Mouse (Mus musculus): ENCODE measurements around the gene 1810055G02Rik. TPM values are rescaled to one million over a fixed set of nuclear protein-coding genes. Genes with fewer than 3 reads are reported as not detected.

Gene 1810055G02Rik
- polyA plus RNA-seq, 1 experiment from 2014 or later: 61.4 TPM

DNA sequence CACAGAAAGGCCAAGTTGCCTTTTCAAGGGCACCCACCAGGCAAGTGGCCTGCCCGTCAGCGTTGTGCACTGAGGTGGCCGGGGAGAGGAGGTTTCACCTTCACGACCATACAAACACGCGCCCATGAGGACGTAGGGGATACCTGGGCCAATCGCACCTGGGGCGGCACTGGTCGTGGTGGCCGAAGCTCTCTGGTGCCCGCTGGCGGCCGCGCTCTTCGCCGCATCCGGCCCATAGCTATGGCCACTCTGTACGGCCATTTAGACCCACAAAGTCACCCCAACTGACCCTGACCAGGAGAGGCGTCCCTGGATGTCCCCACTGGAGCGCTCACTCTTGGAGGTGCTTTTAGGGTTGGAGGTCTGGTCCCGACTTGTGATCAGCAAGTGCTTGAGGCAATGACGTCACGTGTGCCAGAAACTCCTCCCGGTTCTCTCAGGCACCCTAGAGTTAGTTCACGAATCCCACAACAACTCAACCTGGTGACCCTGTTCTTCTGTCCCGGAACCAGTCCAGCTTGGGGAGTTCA is 11.3 kb downstream of the 1810055G02Rik start:
- H3K27me3 ChIP-seq (replicated peaks; ENCODE audit: control insufficient read depth, insufficient read depth, low read length): no peaks in the 10 kb centered on the region
- H3K4me2 ChIP-seq (ENCODE audit: low read depth, low read length): peak overlapping the region; percentile 95
- H3K4me3 ChIP-seq (ENCODE audit: low read depth, low read length): peak overlapping the region; percentile 46
- 0 out of 2 replicates have a peak, but pooled peaks cover 3% of the 10 kb centered on the region for H3K9me3 ChIP-seq (ENCODE audit: control insufficient read depth, low read length)
- no peak overlapping the region; the same call in 1 of the 2 replicates for H3K27ac ChIP-seq (replicated peaks; ENCODE audit: low read depth, low read length)
- peak overlapping the region; percentile 62 for H3K9ac ChIP-seq (ENCODE audit: low read depth, low read length)
- ATAC-seq (ENCODE audit: low read depth) (peak; percentile 73), DNase-seq (ENCODE audit: low spot score) (no peak)
- WGBS: under 1% methylated on average over 19 of the region's 27 CpGs
- no peaks in the 10 kb centered on the region for H3K4me1 ChIP-seq (ENCODE audit: control insufficient read depth, insufficient read depth, low read length)
- peaks cover 33% of the 10 kb centered on the region for H3K36me3 ChIP-seq (ENCODE audit: control insufficient read depth, insufficient read depth, low read length)

DNA sequence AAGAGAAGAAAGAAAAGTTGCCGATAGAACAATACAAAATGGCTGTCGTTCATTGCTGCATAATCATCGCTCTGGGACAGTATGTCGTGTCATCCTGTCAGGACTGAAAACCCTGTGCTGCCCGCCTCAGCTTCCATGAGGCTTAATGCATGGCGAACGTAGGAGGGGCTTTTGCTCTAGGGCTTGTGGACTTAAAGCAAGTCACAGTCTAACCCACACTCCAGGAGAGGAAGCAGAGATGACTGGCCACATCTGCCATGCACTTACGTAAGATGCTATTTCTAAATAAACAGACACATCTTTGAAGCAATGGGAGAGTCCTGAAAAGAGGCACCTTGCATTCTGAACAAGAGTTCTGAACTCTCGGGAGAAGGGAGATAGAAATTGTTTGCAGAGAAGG is 15.1 kb downstream of the 1810055G02Rik start:
- WGBS: 90% methylated on average over 9 of the region's 9 CpGs
- DNase-seq (ENCODE audit: low spot score): no peak
- ATAC-seq (ENCODE audit: low read depth): no peak

DNA sequence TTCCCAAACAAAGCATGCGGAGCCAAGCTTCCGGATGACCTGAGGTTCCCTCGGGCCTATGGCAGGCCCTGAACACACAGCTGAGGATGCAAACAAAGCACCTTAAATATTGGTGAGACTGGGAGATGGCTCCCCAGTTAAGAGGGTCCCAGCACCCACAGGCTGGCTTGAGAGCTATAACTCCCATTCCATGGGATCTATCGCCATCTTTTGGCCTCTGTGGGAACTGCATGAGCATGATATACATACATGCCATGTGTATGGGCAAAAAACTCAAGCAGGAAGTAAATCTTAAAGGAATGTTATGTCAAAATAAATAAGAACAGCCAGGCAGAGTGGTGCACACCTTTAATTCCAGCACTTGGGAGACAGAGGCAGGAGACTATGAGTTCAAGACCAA is 15.8 kb downstream of the 1810055G02Rik start:
- Histone ChIP-seq H3K27me3 (replicated peaks; ENCODE audit: control insufficient read depth, insufficient read depth, low read length) (no peaks in the 10 kb centered on the region), H3K4me1 (ENCODE audit: control insufficient read depth, insufficient read depth, low read length) (no peaks in the 10 kb centered on the region), H3K4me2 (ENCODE audit: low read depth, low read length) (no peak overlapping the region), H3K9me3 (ENCODE audit: control insufficient read depth, low read length) (0 out of 2 replicates have a peak, but pooled peaks cover 3% of the 10 kb centered on the region), H3K4me3 (ENCODE audit: low read depth, low read length) (no peak overlapping the region), H3K27ac (replicated peaks; ENCODE audit: low read depth, low read length) (no peak overlapping the region), H3K36me3 (ENCODE audit: control insufficient read depth, insufficient read depth, low read length) (no peaks in the 10 kb centered on the region), H3K9ac (ENCODE audit: low read depth, low read length) (no peak overlapping the region)
- ATAC-seq (ENCODE audit: low read depth) (no peak), DNase-seq (ENCODE audit: low spot score) (no peak)
- 82% methylated on average over 4 of the region's 4 CpGs for WGBS

More for the DNA sequence above, 15.1 kb downstream of the 1810055G02Rik start:
- Histone ChIP-seq H3K36me3 (ENCODE audit: control insufficient read depth, insufficient read depth, low read length) (no peaks in the 10 kb centered on the region), H3K27ac (replicated peaks; ENCODE audit: low read depth, low read length) (no peak overlapping the region), H3K4me1 (ENCODE audit: control insufficient read depth, insufficient read depth, low read length) (no peaks in the 10 kb centered on the region), H3K4me3 (ENCODE audit: low read depth, low read length) (no peak overlapping the region), H3K27me3 (replicated peaks; ENCODE audit: control insufficient read depth, insufficient read depth, low read length) (no peaks in the 10 kb centered on the region), H3K4me2 (ENCODE audit: low read depth, low read length) (no peak overlapping the region), H3K9ac (ENCODE audit: low read depth, low read length) (no peak overlapping the region), H3K9me3 (ENCODE audit: control insufficient read depth, low read length) (0 out of 2 replicates have a peak, but pooled peaks cover 3% of the 10 kb centered on the region)

DNA sequence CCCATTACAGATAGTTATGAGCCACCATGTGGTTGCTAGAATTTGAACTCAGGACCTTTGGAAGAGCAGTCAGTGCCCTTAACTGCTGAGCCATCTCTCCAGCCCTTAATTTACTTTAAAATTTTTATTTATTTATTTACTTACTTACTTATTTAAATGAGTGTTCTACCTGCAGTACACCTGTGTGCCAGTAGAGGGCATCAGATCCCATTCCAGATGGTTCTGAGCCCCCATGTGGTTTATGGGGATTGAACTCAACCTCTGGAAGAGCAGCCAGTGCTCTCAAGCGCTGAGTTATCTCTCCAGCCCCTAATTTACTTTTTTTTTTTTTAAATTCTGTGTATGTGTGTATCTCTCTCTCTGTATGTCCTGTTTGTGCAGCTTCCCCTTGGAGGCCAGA is 16.7 kb downstream of the 1810055G02Rik start:
- H3K36me3 ChIP-seq (ENCODE audit: control insufficient read depth, insufficient read depth, low read length): no peaks in the 10 kb centered on the region
- 39% methylated on average over 1 of the region's 1 CpGs for WGBS
- H3K27me3 ChIP-seq (replicated peaks; ENCODE audit: control insufficient read depth, insufficient read depth, low read length): no peaks in the 10 kb centered on the region
- H3K4me1 ChIP-seq (ENCODE audit: control insufficient read depth, insufficient read depth, low read length): no peaks in the 10 kb centered on the region
- no peak for ATAC-seq (ENCODE audit: low read depth)
- H3K4me3 ChIP-seq (ENCODE audit: low read depth, low read length): no peak overlapping the region
- no peak for DNase-seq (ENCODE audit: low spot score)
- 0 out of 2 replicates have a peak, but pooled peaks cover 3% of the 10 kb centered on the region for H3K9me3 ChIP-seq (ENCODE audit: control insufficient read depth, low read length)
- H3K4me2 ChIP-seq (ENCODE audit: low read depth, low read length): no peak overlapping the region
- H3K27ac ChIP-seq (replicated peaks; ENCODE audit: low read depth, low read length): no peak overlapping the region
- H3K9ac ChIP-seq (ENCODE audit: low read depth, low read length): no peak overlapping the region

DNA sequence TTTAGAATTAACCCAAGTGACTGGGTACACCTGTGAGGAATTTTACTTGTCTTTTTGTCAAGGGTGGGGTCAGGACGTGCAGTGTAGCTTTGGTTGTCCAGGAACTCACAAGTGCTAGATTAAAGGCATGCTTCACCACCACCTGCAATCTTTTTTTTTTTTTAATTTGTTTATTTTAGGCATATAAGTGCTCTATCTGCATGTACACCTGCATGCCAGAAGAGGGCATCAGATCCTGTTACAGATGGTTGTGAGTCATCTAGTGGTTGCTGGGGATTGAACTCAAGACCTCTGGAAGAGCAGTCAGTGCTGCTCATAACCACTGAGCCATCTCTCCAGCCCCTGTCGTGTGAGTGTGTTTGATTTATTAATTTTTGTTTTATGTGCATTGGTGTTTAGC is 20.8 kb downstream of the 1810055G02Rik start:
- Histone ChIP-seq H3K9ac (ENCODE audit: low read depth, low read length) (no peak overlapping the region), H3K4me2 (ENCODE audit: low read depth, low read length) (no peak overlapping the region), H3K4me1 (ENCODE audit: control insufficient read depth, insufficient read depth, low read length) (no peaks in the 10 kb centered on the region), H3K4me3 (ENCODE audit: low read depth, low read length) (no peak overlapping the region), H3K27me3 (replicated peaks; ENCODE audit: control insufficient read depth, insufficient read depth, low read length) (no peaks in the 10 kb centered on the region), H3K27ac (replicated peaks; ENCODE audit: low read depth, low read length) (no peak overlapping the region), H3K9me3 (ENCODE audit: control insufficient read depth, low read length) (0 out of 2 replicates have a peak, but pooled peaks cover under 1% of the 10 kb centered on the region), H3K36me3 (ENCODE audit: control insufficient read depth, insufficient read depth, low read length) (no peaks in the 10 kb centered on the region)
- DNase-seq (ENCODE audit: low spot score) (no peak), ATAC-seq (ENCODE audit: low read depth) (no peak)
- WGBS: 64% methylated on average over 2 of the region's 2 CpGs

DNA sequence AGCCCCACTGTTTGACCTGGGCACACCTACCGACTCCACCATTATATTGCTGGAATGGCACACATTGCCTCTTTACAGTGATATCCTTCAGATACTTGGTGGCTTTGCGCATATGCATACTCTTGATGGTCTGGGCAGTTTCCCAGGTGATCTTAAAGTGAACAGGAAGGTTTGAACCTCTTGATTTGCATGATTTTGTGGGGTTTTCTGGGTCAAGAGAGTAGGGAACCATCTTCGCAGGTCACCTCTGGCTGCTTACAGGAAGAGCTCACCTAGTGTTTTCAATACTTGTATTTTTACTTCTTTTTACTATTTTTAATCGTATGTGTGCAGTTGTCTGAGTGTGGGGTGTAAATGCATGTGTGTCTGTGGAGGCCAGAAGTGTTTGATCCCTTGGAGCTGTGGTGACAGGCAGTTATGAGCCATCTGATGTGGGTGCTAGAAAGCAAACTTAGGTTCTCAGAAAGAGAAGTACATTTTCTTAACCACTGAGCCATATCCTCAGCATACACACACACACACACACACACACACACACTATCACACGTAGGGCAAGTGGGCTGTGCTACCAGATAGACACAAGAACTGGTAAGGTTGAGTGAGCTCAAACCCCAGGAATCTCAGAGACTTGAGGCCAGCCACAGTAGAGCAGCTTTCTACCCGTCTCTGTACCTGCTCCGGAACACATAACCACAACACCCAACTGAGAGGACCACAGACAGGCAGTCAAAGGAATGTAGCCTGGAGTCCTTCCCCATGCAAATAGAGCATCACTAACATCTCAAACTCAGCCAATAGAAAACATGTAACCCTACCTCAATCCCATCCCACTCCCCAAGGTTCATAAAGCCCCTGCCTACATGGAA is 22.9 kb downstream of the 1810055G02Rik start:
- Histone ChIP-seq H3K27ac (replicated peaks; ENCODE audit: low read depth, low read length) (no peak overlapping the region), H3K4me3 (ENCODE audit: low read depth, low read length) (no peak overlapping the region), H3K27me3 (replicated peaks; ENCODE audit: control insufficient read depth, insufficient read depth, low read length) (no peaks in the 10 kb centered on the region), H3K4me2 (ENCODE audit: low read depth, low read length) (no peak overlapping the region), H3K4me1 (ENCODE audit: control insufficient read depth, insufficient read depth, low read length) (no peaks in the 10 kb centered on the region), H3K9me3 (ENCODE audit: control insufficient read depth, low read length) (no peaks in the 10 kb centered on the region), H3K9ac (ENCODE audit: low read depth, low read length) (no peak overlapping the region), H3K36me3 (ENCODE audit: control insufficient read depth, insufficient read depth, low read length) (no peaks in the 10 kb centered on the region)
- no peak for ATAC-seq (ENCODE audit: low read depth)
- DNase-seq (ENCODE audit: low spot score): no peak
- WGBS: 78% methylated on average over 7 of the region's 7 CpGs

DNA sequence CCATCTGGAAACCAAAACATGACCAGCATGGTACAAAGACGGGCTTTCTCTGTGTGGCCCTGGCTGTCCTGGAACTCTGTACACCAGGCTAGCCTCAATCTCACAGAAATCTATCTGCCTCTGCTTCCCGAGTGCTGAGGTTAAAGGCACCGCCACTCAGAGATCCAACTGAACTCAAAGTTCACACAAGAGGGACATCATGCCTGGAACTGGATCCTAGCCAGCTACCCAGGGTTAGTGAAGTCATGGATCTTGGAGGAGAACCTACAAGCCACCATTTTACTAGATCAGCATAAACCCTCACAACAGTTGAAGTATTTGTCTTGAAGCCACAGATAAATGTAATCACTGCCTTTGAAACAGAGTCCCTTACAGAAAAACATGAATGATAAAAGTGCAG is 27.9 kb downstream of the 1810055G02Rik start:
- H3K9ac ChIP-seq (ENCODE audit: low read depth, low read length): no peak overlapping the region
- H3K27me3 ChIP-seq (replicated peaks; ENCODE audit: control insufficient read depth, insufficient read depth, low read length): no peaks in the 10 kb centered on the region
- WGBS: 97% methylated on average over 3 of the region's 3 CpGs
- H3K36me3 ChIP-seq (ENCODE audit: control insufficient read depth, insufficient read depth, low read length): no peaks in the 10 kb centered on the region
- no peak overlapping the region for H3K4me3 ChIP-seq (ENCODE audit: low read depth, low read length)
- no peak overlapping the region for H3K4me2 ChIP-seq (ENCODE audit: low read depth, low read length)
- H3K27ac ChIP-seq (replicated peaks; ENCODE audit: low read depth, low read length): no peak overlapping the region
- ATAC-seq (ENCODE audit: low read depth): no peak
- H3K9me3 ChIP-seq (ENCODE audit: control insufficient read depth, low read length): no peaks in the 10 kb centered on the region
- H3K4me1 ChIP-seq (ENCODE audit: control insufficient read depth, insufficient read depth, low read length): no peaks in the 10 kb centered on the region
- DNase-seq (ENCODE audit: low spot score): no peak

DNA sequence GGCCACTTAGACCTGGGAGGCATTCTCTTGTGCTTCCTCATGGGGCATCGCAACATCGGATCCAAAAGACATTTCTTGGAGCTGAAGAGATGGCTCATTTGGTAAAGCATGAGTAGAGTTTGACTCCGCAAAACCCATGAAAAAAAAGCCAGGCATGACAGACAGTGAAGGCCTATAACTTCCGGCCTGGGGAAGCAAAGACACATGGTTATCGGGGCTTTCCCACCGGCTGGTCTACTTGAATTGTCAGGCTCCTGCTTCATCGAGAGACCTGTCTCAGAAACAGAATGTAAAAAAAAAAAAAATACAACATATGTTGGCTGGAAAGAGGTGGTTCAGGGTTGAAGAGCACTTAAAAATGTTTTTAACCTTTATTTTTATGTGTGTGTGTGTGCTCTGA is 31.6 kb downstream of the 1810055G02Rik start:
- no peak overlapping the region for H3K4me2 ChIP-seq (ENCODE audit: low read depth, low read length)
- WGBS: 87% methylated on average over 7 of the region's 7 CpGs
- ATAC-seq (ENCODE audit: low read depth) (no peak), DNase-seq (ENCODE audit: low spot score) (no peak)
- no peak overlapping the region for H3K27ac ChIP-seq (replicated peaks; ENCODE audit: low read depth, low read length)
- H3K27me3 ChIP-seq (replicated peaks; ENCODE audit: control insufficient read depth, insufficient read depth, low read length): no peaks in the 10 kb centered on the region
- 0 out of 2 replicates have a peak, but pooled peaks cover 3% of the 10 kb centered on the region for H3K4me1 ChIP-seq (ENCODE audit: control insufficient read depth, insufficient read depth, low read length)
- no peak overlapping the region for H3K9ac ChIP-seq (ENCODE audit: low read depth, low read length)
- H3K9me3 ChIP-seq (ENCODE audit: control insufficient read depth, low read length): no peaks in the 10 kb centered on the region
- H3K4me3 ChIP-seq (ENCODE audit: low read depth, low read length): no peak overlapping the region
- no peaks in the 10 kb centered on the region for H3K36me3 ChIP-seq (ENCODE audit: control insufficient read depth, insufficient read depth, low read length)
